Mouse (Mus musculus): ENCODE data around the gene Pdgfa. TPM values are rescaled to one million over a fixed set of nuclear protein-coding genes. Genes with fewer than 3 reads are reported as not detected.

Pdgfa gene
- polyA plus RNA-seq, 2 experiments, result 34.0 to 83.4 TPM

GRCm38 (mm10) chr5:138981921-138982320 lies 15.2 kb downstream of the Pdgfa start:
- no peak overlapping the region for H3K4me3 ChIP-seq (replicated peaks; ENCODE audit: low read length)
- DNase-seq (ENCODE audit: low spot score) (no peak), ATAC-seq (ENCODE audit: low FRiP score, low read depth) (no peak)
- H3K36me3 ChIP-seq (ENCODE audit: control insufficient read depth, insufficient read depth, low read length), result peaks cover 44% of the 10 kb centered on the region
- H3K9ac ChIP-seq (ENCODE audit: low read depth, low read length, severe bottlenecking), result no peak overlapping the region
- WGBS, result 55% methylated on average over 5 of the region's 9 CpGs
- H3K27ac ChIP-seq (replicated peaks; ENCODE audit: low read depth, low read length), result no peak overlapping the region
- TF ChIP-seq POLR2A (IDR thresholded peaks at IDR 0.05; ENCODE audit: borderline replicate concordance, extremely low read depth, insufficient read depth, insufficient read length), result no peak
- H3K4me2 ChIP-seq (replicated peaks; ENCODE audit: low read depth, low read length, severe bottlenecking), result no peak overlapping the region
- no peaks in the 10 kb centered on the region for H3K27me3 ChIP-seq (ENCODE audit: control insufficient read depth, insufficient read depth, low read length)
- H3K9me3 ChIP-seq (ENCODE audit: control insufficient read depth, low read length), result no peaks in the 10 kb centered on the region
- peaks cover 5% of the 10 kb centered on the region; the same call in 1 of the 2 replicates for H3K4me1 ChIP-seq (ENCODE audit: control insufficient read depth, insufficient read depth, low read length)

DNA sequence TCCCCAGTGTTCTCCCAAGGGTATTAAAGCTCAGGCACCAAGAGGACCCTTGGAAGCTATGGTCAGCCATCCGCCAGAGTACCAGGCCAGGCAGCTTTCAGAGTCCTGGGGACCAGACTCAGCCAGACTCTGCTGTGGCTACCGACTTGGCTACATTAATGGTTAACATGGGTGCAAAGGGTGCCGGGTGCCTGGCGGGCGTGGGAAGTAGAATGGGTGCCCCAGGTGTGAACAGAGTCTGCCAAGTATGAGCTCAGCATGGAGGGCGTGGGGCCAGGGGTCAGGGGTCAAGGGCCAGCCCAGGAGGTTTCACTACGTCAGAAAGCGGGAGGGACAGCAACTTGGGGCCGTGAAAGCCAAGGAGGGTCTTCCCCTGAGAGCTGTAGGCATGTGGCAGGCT lies 16.6 kb downstream of the Pdgfa start:
- H3K4me1 ChIP-seq (ENCODE audit: control insufficient read depth, insufficient read depth, low read length), result peaks cover 5% of the 10 kb centered on the region; the same call in 1 of the 2 replicates
- no peak overlapping the region for H3K9ac ChIP-seq (ENCODE audit: low read depth, low read length, severe bottlenecking)
- H3K27me3 ChIP-seq (ENCODE audit: control insufficient read depth, insufficient read depth, low read length), result no peaks in the 10 kb centered on the region
- WGBS, result 82% methylated on average over 9 of the region's 9 CpGs
- H3K9me3 ChIP-seq (ENCODE audit: control insufficient read depth, low read length), result no peaks in the 10 kb centered on the region
- no peak overlapping the region for H3K4me3 ChIP-seq (replicated peaks; ENCODE audit: low read length)
- peaks cover 39% of the 10 kb centered on the region for H3K36me3 ChIP-seq (ENCODE audit: control insufficient read depth, insufficient read depth, low read length)
- no peak overlapping the region for H3K27ac ChIP-seq (replicated peaks; ENCODE audit: low read depth, low read length)
- H3K4me2 ChIP-seq (replicated peaks; ENCODE audit: low read depth, low read length, severe bottlenecking), result no peak overlapping the region
- no peak for ATAC-seq (ENCODE audit: low FRiP score, low read depth)
- no peak for DNase-seq (ENCODE audit: low spot score)
- TF ChIP-seq POLR2A (IDR thresholded peaks at IDR 0.05; ENCODE audit: borderline replicate concordance, extremely low read depth, insufficient read depth, insufficient read length), result no peak

DNA sequence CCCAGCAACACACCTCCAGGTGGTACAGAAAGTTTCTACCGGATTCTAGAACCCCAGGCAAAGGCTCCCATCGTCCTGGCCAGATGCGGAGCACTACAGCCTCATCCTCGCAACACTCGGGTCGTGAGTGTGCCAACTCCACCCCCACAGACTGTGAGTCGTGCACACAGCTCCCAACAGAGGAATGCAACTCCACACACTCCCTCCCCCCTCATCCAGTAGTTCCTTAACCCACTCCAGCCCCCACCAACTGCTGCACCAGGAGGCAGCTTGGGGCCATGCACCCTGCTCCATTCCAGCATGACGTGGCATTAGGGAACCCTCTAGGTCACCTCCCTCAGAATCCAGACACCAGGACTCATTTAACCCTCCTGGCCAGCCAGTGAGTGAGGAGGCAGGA lies 17.3 kb downstream of the Pdgfa start:
- no peak for TF ChIP-seq POLR2A (IDR thresholded peaks at IDR 0.05; ENCODE audit: borderline replicate concordance, extremely low read depth, insufficient read depth, insufficient read length)
- DNase-seq (ENCODE audit: low spot score) (no peak), ATAC-seq (ENCODE audit: low FRiP score, low read depth) (no peak)
- 34% methylated on average over 8 of the region's 8 CpGs for WGBS
- H3K4me2 ChIP-seq (replicated peaks; ENCODE audit: low read depth, low read length, severe bottlenecking), result no peak overlapping the region
- H3K9ac ChIP-seq (ENCODE audit: low read depth, low read length, severe bottlenecking), result 0 out of 2 replicates have a peak overlapping the region, but pooled peaks have one; percentile 6
- H3K4me1 ChIP-seq (ENCODE audit: control insufficient read depth, insufficient read depth, low read length), result peaks cover 5% of the 10 kb centered on the region; the same call in 1 of the 2 replicates
- peaks cover 34% of the 10 kb centered on the region for H3K36me3 ChIP-seq (ENCODE audit: control insufficient read depth, insufficient read depth, low read length)
- H3K27me3 ChIP-seq (ENCODE audit: control insufficient read depth, insufficient read depth, low read length), result no peaks in the 10 kb centered on the region
- no peak overlapping the region for H3K4me3 ChIP-seq (replicated peaks; ENCODE audit: low read length)
- no peaks in the 10 kb centered on the region for H3K9me3 ChIP-seq (ENCODE audit: control insufficient read depth, low read length)
- H3K27ac ChIP-seq (replicated peaks; ENCODE audit: low read depth, low read length), result no peak overlapping the region

- H3K4me1 ChIP-seq (ENCODE audit: control insufficient read depth, insufficient read depth, low read length), result peaks cover 5% of the 10 kb centered on the region; the same call in 1 of the 2 replicates
- no peak overlapping the region for H3K9ac ChIP-seq (ENCODE audit: low read depth, low read length, severe bottlenecking)
- H3K4me3 ChIP-seq (replicated peaks; ENCODE audit: low read length), result no peak overlapping the region
- peaks cover 24% of the 10 kb centered on the region for H3K36me3 ChIP-seq (ENCODE audit: control insufficient read depth, insufficient read depth, low read length)
- H3K4me2 ChIP-seq (replicated peaks; ENCODE audit: low read depth, low read length, severe bottlenecking), result no peak overlapping the region
- no peak for ATAC-seq (ENCODE audit: low FRiP score, low read depth)
- 60% methylated on average over 3 of the region's 3 CpGs for WGBS
- H3K27ac ChIP-seq (replicated peaks; ENCODE audit: low read depth, low read length), result no peak overlapping the region
- DNase-seq (ENCODE audit: low spot score), result no peak
- TF ChIP-seq POLR2A (IDR thresholded peaks at IDR 0.05; ENCODE audit: borderline replicate concordance, extremely low read depth, insufficient read depth, insufficient read length), result no peak
- H3K9me3 ChIP-seq (ENCODE audit: control insufficient read depth, low read length), result no peaks in the 10 kb centered on the region
- H3K27me3 ChIP-seq (ENCODE audit: control insufficient read depth, insufficient read depth, low read length), result no peaks in the 10 kb centered on the region
Observed at GRCm38 (mm10) chr5:138977759-138978158, 19.4 kb downstream of the Pdgfa start.

GRCm38 (mm10) chr5:138974911-138975485 lies 22.2 kb downstream of the Pdgfa start:
- Histone ChIP-seq H3K9me3 (ENCODE audit: control insufficient read depth, low read length) (no peaks in the 10 kb centered on the region), H3K36me3 (ENCODE audit: control insufficient read depth, insufficient read depth, low read length) (peaks cover 18% of the 10 kb centered on the region; the same call in 1 of the 2 replicates), H3K4me1 (ENCODE audit: control insufficient read depth, insufficient read depth, low read length) (no peaks in the 10 kb centered on the region; the same call in 1 of the 2 replicates), H3K27me3 (ENCODE audit: control insufficient read depth, insufficient read depth, low read length) (no peaks in the 10 kb centered on the region), H3K4me3 (replicated peaks; ENCODE audit: low read length) (no peak overlapping the region), H3K9ac (ENCODE audit: low read depth, low read length, severe bottlenecking) (no peak overlapping the region), H3K27ac (replicated peaks; ENCODE audit: low read depth, low read length) (no peak overlapping the region), H3K4me2 (replicated peaks; ENCODE audit: low read depth, low read length, severe bottlenecking) (no peak overlapping the region)
- ATAC-seq (ENCODE audit: low FRiP score, low read depth) (no peak), DNase-seq (ENCODE audit: low spot score) (no peak)
- no peak for TF ChIP-seq POLR2A (IDR thresholded peaks at IDR 0.05; ENCODE audit: borderline replicate concordance, extremely low read depth, insufficient read depth, insufficient read length)
- WGBS, result 89% methylated on average over 8 of the region's 8 CpGs
